ENCODE assay signal across 10 mouse cellular contexts in genomic region chr3:129936561-129936960, GRCm38 (mm10). TPM values are rescaled to one million over a fixed set of nuclear protein-coding genes. Genes with fewer than 3 reads are reported as not detected.
DNase-seq lines count a peak whose midpoint lies in the region; ATAC-seq lines count a peak whose summit lies in the region.
"Had no signal": no experiment of that assay in that cellular context is flagged by ENCODE, and none has a peak within 500 bp of the region (broad histone marks: within the 10 kb centered on the region; RNA-seq: fewer than 3 reads in every experiment).

No protein-coding gene starts in this region.

- no peaks in the 10 kb centered on the region for H3K9me3 ChIP-seq in midbrain, embryonic 14.5 days (ENCODE audit: control insufficient read depth, low read length)

- peaks cover 6% of the 10 kb centered on the region; the same call in 1 of the 2 replicates for H3K79me2 ChIP-seq in macrophage (ENCODE audit: inconsistent target)

- no peaks in the 10 kb centered on the region for H3K4me1 ChIP-seq in midbrain, embryonic 14.5 days (ENCODE audit: control insufficient read depth, insufficient read depth, low read length)

- no peaks in the 10 kb centered on the region for H3K36me3 ChIP-seq in macrophage (ENCODE audit: inconsistent target)
- no peaks in the 10 kb centered on the region for H3K36me3 ChIP-seq in midbrain, embryonic 14.5 days (ENCODE audit: control insufficient read depth, insufficient read depth, low read length)

- peak; percentile 21 to 72 for DNase-seq in adrenal gland, adult (ENCODE audit: inconsistent age in 2 of 2, low spot score in 1 of 2)
- no peak for DNase-seq in adrenal gland, postnatal 4 days (ENCODE audit: low spot score in 2 of 2)
- DNase-seq in retina, postnatal 1 day: peak; percentile 35
- DNase-seq in retina, embryonic 14.5 days (ENCODE audit: low spot score): no peak
- DNase-seq in midbrain, embryonic 14.5 days: no peak
- no peak for DNase-seq in heart, adult 8-10 months (ENCODE audit: low spot score)
- DNase-seq in spleen, postnatal 4 days (ENCODE audit: low spot score in 2 of 2): no peak
- DNase-seq: heart, postnatal 36 days; kidney, postnatal 10 days had no signal

- no peak overlapping the region for H3K4me2 ChIP-seq in midbrain, embryonic 14.5 days (ENCODE audit: low read length)

- no peaks in the 10 kb centered on the region for H3K27me3 ChIP-seq in midbrain, embryonic 14.5 days (ENCODE audit: control insufficient read depth, insufficient read depth, low read length)

- no peak overlapping the region for H3K9ac ChIP-seq in midbrain, embryonic 14.5 days (replicated peaks; ENCODE audit: low read length)

- 0 out of 2 replicates have a peak overlapping the region, but pooled peaks have one; percentile 7 for H3K27ac ChIP-seq in macrophage
- no peak overlapping the region for H3K27ac ChIP-seq in midbrain, embryonic 14.5 days (replicated peaks; ENCODE audit: low read depth, low read length)

- 22% methylated on average over 9 of the region's 9 CpGs for WGBS in macrophage (ENCODE audit: missing documents)
- WGBS in midbrain, embryonic 14.5 days: 57% methylated on average over 9 of the region's 9 CpGs

- ATAC-seq in midbrain, embryonic 14.5 days (ENCODE audit: low FRiP score, low TSS enrichment): no peak

- H3K4me3 ChIP-seq in macrophage (ENCODE audit: inconsistent target): no peak overlapping the region
- H3K4me3 ChIP-seq in midbrain, embryonic 14.5 days (replicated peaks; ENCODE audit: low read depth, low read length): no peak overlapping the region

RNA-seq across cellular contexts. Expression of gene Mcub, which starts 33.4 kb away (rescaled TPM):
- 10 to 100 TPM; 13.7 to 14.8 TPM for total RNA-seq in adrenal gland, postnatal 4 days (2021)
- 10 to 100 TPM in 6 of 26 experiments, 1 to 10 TPM in 20; 3.0 to 15.3 (median 7.6) TPM for total RNA-seq in macrophage (2018; cell fraction: chromatin; rRNA removed)
- total RNA-seq in macrophage (2018; cell fraction: cytosol; rRNA removed): 10 to 100 TPM; 19.3 to 34.9 (median 26.7) TPM
- total RNA-seq in macrophage (2018; cell fraction: nucleus; rRNA removed): 10 to 100 TPM in 16 of 26 experiments, 1 to 10 TPM in 10; 7.0 to 16.2 (median 10.6) TPM
- 27.0 to 32.9 TPM (median 32.2 TPM) in 3 replicates for polyA plus RNA-seq in macrophage (2018)
- polyA plus RNA-seq in midbrain, embryonic 14.5 days (2014; fragmentation: Nextera tagmentation; extraction: Ambion mirVana): 2.6 and 5.6 TPM in 2 replicates
- 1 to 10 TPM; 1.1 to 2.5 (median 1.6) TPM for total RNA-seq in heart, adult 8-10 months (2022)

RNA-seq across cellular contexts. Expression of gene Casp6, which starts 35.3 kb away (rescaled TPM):
- 10 to 100 TPM; 54.0 to 56.0 TPM for total RNA-seq in adrenal gland, postnatal 4 days (2021)
- 10 to 100 TPM in 6 of 26 experiments, 1 to 10 TPM in 20; 2.1 to 15.8 (median 5.7) TPM for total RNA-seq in macrophage (2018; cell fraction: chromatin; rRNA removed)
- 10 to 100 TPM in 25 of 26 experiments, 1 to 10 TPM in 1; 9.9 to 24.9 (median 14.0) TPM for total RNA-seq in macrophage (2018; cell fraction: cytosol; rRNA removed)
- 10 to 100 TPM in 3 of 26 experiments, 1 to 10 TPM in 23; 1.7 to 14.7 (median 5.0) TPM for total RNA-seq in macrophage (2018; cell fraction: nucleus; rRNA removed)
- 16.3 to 27.9 TPM (median 24.4 TPM) in 3 replicates for polyA plus RNA-seq in macrophage (2018)
- polyA plus RNA-seq in midbrain, embryonic 14.5 days (2014; fragmentation: Nextera tagmentation; extraction: Ambion mirVana): 19.0 and 24.4 TPM in 2 replicates
- 10 to 100 TPM in 3 of 4 experiments, 1 to 10 TPM in 1; 8.9 to 16.8 (median 11.6) TPM for total RNA-seq in heart, adult 8-10 months (2022)

RNA-seq across cellular contexts. Expression of gene Pla2g12a, which starts 58.2 kb away (rescaled TPM):
- total RNA-seq in adrenal gland, postnatal 4 days (2021): 10 to 100 TPM; 33.9 to 44.6 TPM
- 1 to 10 TPM in 19 of 26 experiments, under 1 TPM in 6, not detected in 1; 0.46 to 4.9 (median 2.0) TPM for total RNA-seq in macrophage (2018; cell fraction: chromatin; rRNA removed)
- 10 to 100 TPM in 9 of 26 experiments, 1 to 10 TPM in 17; 4.4 to 12.5 (median 8.0) TPM for total RNA-seq in macrophage (2018; cell fraction: cytosol; rRNA removed)
- total RNA-seq in macrophage (2018; cell fraction: nucleus; rRNA removed): 1 to 10 TPM; 1.2 to 8.7 (median 3.0) TPM
- 7.3 to 12.6 TPM (median 8.2 TPM) in 3 replicates for polyA plus RNA-seq in macrophage (2018)
- 36.7 and 43.5 TPM in 2 replicates for polyA plus RNA-seq in midbrain, embryonic 14.5 days (2014; fragmentation: Nextera tagmentation; extraction: Ambion mirVana)
- 10 to 100 TPM; 43.8 to 66.6 (median 45.6) TPM for total RNA-seq in heart, adult 8-10 months (2022)

Comparison
In these comparisons a context has a peak if more than half of its experiments do, and no peak if none do; other contexts are left out.
1. DNase-seq: peak in adrenal gland, adult (2 of 2) and retina, postnatal 1 day (single experiment); none in adrenal gland, postnatal 4 days (0 of 2), retina, embryonic 14.5 days (single experiment), midbrain, embryonic 14.5 days (single experiment), heart, adult 8-10 months (single experiment) and spleen, postnatal 4 days (0 of 2).
2. RNA of gene Mcub, which starts 33.4 kb away (total RNA-seq): 13.7 to 14.8 TPM in adrenal gland, postnatal 4 days; 1.1 to 2.5 TPM in heart, adult 8-10 months; every median in the first group is over 4 times any median in the second.